Mouse (Mus musculus): ENCODE measurements around the gene Glis1.

GRCm38 (mm10) chr4:107648959-107649485, 214.6 kb downstream of the Glis1 start:
- no peak for TF ChIP-seq CTCF (IDR thresholded peaks at IDR 0.05; ENCODE audit: low read depth)
- no peak for TF ChIP-seq EP300 (IDR thresholded peaks at IDR 0.05; ENCODE audit: low read depth)

Measured in heart, postnatal 0 days (tissue).